Mouse (Mus musculus): ENCODE measurements at regions not wholly inside any gene's neighbourhood (a gene's known extent, or its start where the extent isn't known, plus 50 kb on each side); places are given as distances from the start of the nearest gene placed in this dataset.
A peak's percentile ranks its signal among the peaks of the same experiment; 100 is the strongest.

DNA sequence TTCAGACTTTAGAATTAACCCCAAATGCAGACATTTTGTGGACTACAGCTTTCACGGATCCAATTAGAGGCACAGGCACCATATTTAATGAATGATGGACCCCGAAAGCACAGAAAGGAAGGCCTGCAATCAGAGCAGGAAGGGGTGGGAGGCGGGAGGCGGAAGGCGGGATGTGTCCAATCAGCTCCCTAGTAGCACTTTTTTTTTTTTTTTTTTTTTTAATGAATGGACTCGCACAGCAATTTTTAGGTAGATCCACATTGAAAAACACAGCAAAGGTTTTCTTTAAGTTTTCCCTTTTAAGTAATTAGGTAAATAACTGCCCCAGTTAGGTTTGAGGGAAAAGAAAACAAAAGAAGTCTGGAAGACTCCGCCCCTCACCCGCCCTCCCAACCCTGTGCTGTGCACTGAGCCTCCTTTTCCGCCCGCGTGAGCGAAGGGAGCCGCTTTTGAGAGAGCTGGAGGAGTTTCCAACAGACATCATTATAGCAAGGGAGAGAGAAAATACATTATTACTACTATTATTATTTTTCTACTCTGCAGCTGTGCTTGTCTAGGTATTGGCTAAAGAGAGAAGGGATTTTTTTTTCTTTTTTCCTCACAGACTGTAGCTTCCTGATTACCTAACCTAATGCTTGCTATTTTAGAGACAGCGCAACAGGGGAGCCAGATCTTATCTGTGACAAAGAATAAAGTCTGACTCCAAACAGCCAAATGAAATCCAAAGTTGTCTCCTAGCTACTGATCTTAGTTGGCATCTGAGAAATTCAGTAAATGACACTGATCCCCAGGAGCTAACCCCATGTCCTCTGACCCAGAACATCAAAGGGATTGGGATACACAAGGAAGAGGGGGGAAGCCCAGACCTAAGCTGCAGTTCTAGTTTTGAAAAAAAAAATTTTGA lies 232.0 kb upstream of the Sash1 start:
- peak; percentile 46 for DNase-seq (ENCODE audit: low spot score)
- Histone ChIP-seq H3K27me3 (ENCODE audit: insufficient read depth, low read length) (no peaks in the 10 kb centered on the region), H3K27ac (no peak overlapping the region), H3K9ac (ENCODE audit: low read depth, low read length) (no peak overlapping the region), H3K4me3 (replicated peaks; ENCODE audit: low read depth, low read length) (peak overlapping the region; percentile 23), H3K4me2 (ENCODE audit: low read length) (peak overlapping the region; percentile 53), H3K4me1 (replicated peaks; ENCODE audit: insufficient read depth, low read length) (no peaks in the 10 kb centered on the region), H3K36me3 (ENCODE audit: insufficient read depth, low read length) (no peaks in the 10 kb centered on the region), H3K9me3 (replicated peaks; ENCODE audit: low read length) (no peaks in the 10 kb centered on the region)
- peak; percentile 74; the same call in 1 of the 2 replicates for ATAC-seq (replicated peaks; ENCODE audit: low FRiP score, low read depth)
- TF ChIP-seq CTCF (IDR thresholded peaks at IDR 0.05; ENCODE audit: low read depth) = no peak
- WGBS = 27% methylated on average over 14 of the region's 14 CpGs

DNA sequence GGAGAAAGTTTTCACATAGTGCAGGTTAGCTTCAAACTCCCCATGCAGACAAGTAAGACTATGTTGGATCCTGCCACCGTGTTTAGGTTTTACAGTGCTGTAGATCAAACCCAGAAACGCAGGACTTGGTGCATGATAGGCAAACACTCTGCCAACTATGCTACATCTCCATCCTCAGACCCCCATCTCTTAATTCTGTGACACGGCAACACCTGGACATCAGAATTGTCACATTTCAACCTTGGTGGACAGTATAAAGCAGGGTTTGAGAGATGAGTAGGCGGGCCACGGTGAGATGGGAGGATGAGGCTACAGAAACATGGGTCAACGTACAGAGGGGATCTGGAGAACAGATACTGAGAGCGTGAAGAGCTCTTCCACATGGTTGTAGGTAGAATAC lies 231.3 kb upstream of the Sash1 start:
- Histone ChIP-seq H3K27ac (no peak overlapping the region), H3K36me3 (ENCODE audit: insufficient read depth, low read length) (no peaks in the 10 kb centered on the region), H3K9ac (ENCODE audit: low read depth, low read length) (no peak overlapping the region), H3K4me2 (ENCODE audit: low read length) (peak overlapping the region; percentile 53; the same call in 1 of the 2 replicates), H3K27me3 (ENCODE audit: insufficient read depth, low read length) (no peaks in the 10 kb centered on the region), H3K4me1 (replicated peaks; ENCODE audit: insufficient read depth, low read length) (no peaks in the 10 kb centered on the region), H3K9me3 (replicated peaks; ENCODE audit: low read length) (no peaks in the 10 kb centered on the region), H3K4me3 (replicated peaks; ENCODE audit: low read depth, low read length) (no peak overlapping the region)
- WGBS = 95% methylated on average over 7 of the region's 7 CpGs
- DNase-seq (ENCODE audit: low spot score) = no peak
- no peak for TF ChIP-seq CTCF (IDR thresholded peaks at IDR 0.05; ENCODE audit: low read depth)
- no peak for ATAC-seq (replicated peaks; ENCODE audit: low FRiP score, low read depth)

DNA sequence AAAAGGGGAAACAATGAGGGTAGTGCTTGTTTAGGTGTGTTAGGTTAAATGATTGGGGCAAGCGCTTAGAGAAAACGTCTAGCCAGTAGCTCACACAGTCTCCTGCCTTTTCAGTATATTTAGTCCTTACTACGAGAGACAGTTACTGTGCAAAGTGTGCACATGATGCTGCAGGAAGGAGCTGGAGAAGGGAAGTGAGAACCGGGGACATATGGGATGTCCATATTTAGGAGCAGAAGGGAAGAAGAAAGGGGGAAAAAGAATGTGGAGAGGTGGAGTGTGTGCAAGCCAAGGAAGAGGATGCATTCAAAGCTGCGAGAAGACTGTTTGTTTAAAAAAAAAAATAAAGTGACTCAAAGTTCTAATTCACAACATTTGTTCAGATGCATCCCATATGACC lies 227.8 kb upstream of the Sash1 start:
- TF ChIP-seq CTCF (IDR thresholded peaks at IDR 0.05; ENCODE audit: low read depth) = no peak
- no peaks in the 10 kb centered on the region for H3K27me3 ChIP-seq (ENCODE audit: insufficient read depth, low read length)
- 77% methylated on average over 5 of the region's 5 CpGs for WGBS
- no peak overlapping the region for H3K9ac ChIP-seq (ENCODE audit: low read depth, low read length)
- no peak overlapping the region for H3K4me2 ChIP-seq (ENCODE audit: low read length)
- DNase-seq (ENCODE audit: low spot score) = no peak
- ATAC-seq (replicated peaks; ENCODE audit: low FRiP score, low read depth) = no peak
- no peak overlapping the region for H3K4me3 ChIP-seq (replicated peaks; ENCODE audit: low read depth, low read length)
- no peaks in the 10 kb centered on the region for H3K4me1 ChIP-seq (replicated peaks; ENCODE audit: insufficient read depth, low read length)
- H3K27ac ChIP-seq = no peak overlapping the region
- no peaks in the 10 kb centered on the region for H3K9me3 ChIP-seq (replicated peaks; ENCODE audit: low read length)
- H3K36me3 ChIP-seq (ENCODE audit: insufficient read depth, low read length) = no peaks in the 10 kb centered on the region

DNA sequence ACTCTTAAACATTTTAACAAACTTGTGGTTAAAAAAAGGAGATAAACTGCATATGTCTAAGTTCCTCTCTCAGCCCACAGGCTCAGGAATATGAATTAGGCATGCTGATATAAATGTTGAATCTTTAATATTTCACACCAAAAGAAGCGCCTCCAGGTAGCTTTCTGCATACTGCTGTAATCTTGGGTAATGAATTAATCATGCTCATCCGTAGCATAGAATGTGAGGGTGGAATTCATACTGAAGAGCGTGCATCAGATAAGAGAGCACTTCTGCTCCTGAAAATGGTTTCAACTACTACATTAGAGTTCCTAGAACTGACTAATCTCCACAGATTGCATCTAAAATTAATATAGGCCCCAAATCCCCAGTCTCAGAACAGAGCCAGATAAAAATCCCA lies 225.2 kb upstream of the Sash1 start:
- H3K4me2 ChIP-seq (ENCODE audit: low read length) = no peak overlapping the region
- H3K27ac ChIP-seq = no peak overlapping the region
- DNase-seq (ENCODE audit: low spot score) (no peak), ATAC-seq (replicated peaks; ENCODE audit: low FRiP score, low read depth) (no peak)
- TF ChIP-seq CTCF (IDR thresholded peaks at IDR 0.05; ENCODE audit: low read depth) = no peak
- no peaks in the 10 kb centered on the region for H3K27me3 ChIP-seq (ENCODE audit: insufficient read depth, low read length)
- WGBS = 95% methylated on average over 3 of the region's 3 CpGs
- H3K9ac ChIP-seq (ENCODE audit: low read depth, low read length) = no peak overlapping the region
- H3K4me1 ChIP-seq (replicated peaks; ENCODE audit: insufficient read depth, low read length) = no peaks in the 10 kb centered on the region
- no peak overlapping the region for H3K4me3 ChIP-seq (replicated peaks; ENCODE audit: low read depth, low read length)
- no peaks in the 10 kb centered on the region for H3K36me3 ChIP-seq (ENCODE audit: insufficient read depth, low read length)
- no peaks in the 10 kb centered on the region for H3K9me3 ChIP-seq (replicated peaks; ENCODE audit: low read length)

DNA sequence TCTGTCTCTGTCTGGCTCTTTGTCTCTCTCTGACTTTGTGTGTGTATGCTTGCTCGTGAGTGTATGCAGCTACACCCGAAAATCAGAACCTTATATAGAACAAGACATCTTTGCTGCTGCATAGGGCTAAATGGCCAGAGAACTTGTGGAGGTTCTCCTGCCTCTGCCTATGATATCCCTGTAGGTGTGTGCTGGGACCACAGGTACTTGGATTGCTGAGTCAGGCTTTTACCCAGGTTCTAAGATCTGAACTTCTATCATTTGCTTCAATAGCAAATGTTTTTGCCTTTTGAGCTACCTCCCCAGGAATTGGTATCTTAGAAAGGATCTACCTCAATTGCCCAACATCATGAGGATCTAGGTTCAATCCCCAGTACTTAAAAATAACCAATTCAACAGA lies 210.3 kb upstream of the Sash1 start:
- no peak for TF ChIP-seq CTCF (IDR thresholded peaks at IDR 0.05; ENCODE audit: low read depth)

DNA sequence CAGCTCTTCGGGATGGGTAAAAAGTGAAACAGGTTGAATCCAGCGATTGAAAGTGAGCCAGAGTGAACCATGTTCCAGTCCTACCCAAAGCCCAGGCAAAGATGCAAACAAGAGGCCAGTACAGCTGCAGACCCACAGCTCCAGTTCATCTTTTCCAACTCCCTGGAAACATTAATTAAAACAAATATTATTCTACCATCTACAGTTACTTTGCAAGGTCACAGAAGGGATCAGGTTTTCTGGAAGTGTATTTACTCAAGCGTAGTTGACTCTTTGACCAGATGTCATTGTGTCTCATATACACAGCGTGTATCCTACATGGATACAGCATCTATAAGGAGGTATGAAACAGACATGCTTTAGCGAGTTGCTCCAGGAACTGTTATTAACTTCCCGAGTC lies 209.3 kb upstream of the Sash1 start:
- Histone ChIP-seq H3K27me3 (ENCODE audit: insufficient read depth, low read length) (no peaks in the 10 kb centered on the region), H3K4me1 (replicated peaks; ENCODE audit: insufficient read depth, low read length) (no peaks in the 10 kb centered on the region), H3K27ac (no peak overlapping the region), H3K4me3 (replicated peaks; ENCODE audit: low read depth, low read length) (no peak overlapping the region), H3K9me3 (replicated peaks; ENCODE audit: low read length) (no peaks in the 10 kb centered on the region), H3K9ac (ENCODE audit: low read depth, low read length) (no peak overlapping the region), H3K4me2 (ENCODE audit: low read length) (no peak overlapping the region), H3K36me3 (ENCODE audit: insufficient read depth, low read length) (no peaks in the 10 kb centered on the region)
- ATAC-seq (replicated peaks; ENCODE audit: low FRiP score, low read depth) (peak; percentile 66; the same call in 1 of the 2 replicates), DNase-seq (ENCODE audit: low spot score) (peak; percentile 79)
- 31% methylated on average over 6 of the region's 6 CpGs for WGBS
- TF ChIP-seq CTCF (IDR thresholded peaks at IDR 0.05; ENCODE audit: low read depth) = no peak

More for the DNA sequence above, 210.3 kb upstream of the Sash1 start:
- H3K4me2 ChIP-seq (ENCODE audit: low read length) = no peak overlapping the region
- ATAC-seq (replicated peaks; ENCODE audit: low FRiP score, low read depth) (no peak), DNase-seq (ENCODE audit: low spot score) (no peak)
- no peaks in the 10 kb centered on the region for H3K9me3 ChIP-seq (replicated peaks; ENCODE audit: low read length)
- no peak overlapping the region for H3K27ac ChIP-seq
- H3K9ac ChIP-seq (ENCODE audit: low read depth, low read length) = no peak overlapping the region
- WGBS = 84% methylated on average over 2 of the region's 2 CpGs
- no peaks in the 10 kb centered on the region for H3K36me3 ChIP-seq (ENCODE audit: insufficient read depth, low read length)
- no peaks in the 10 kb centered on the region for H3K27me3 ChIP-seq (ENCODE audit: insufficient read depth, low read length)
- H3K4me1 ChIP-seq (replicated peaks; ENCODE audit: insufficient read depth, low read length) = no peaks in the 10 kb centered on the region
- H3K4me3 ChIP-seq (replicated peaks; ENCODE audit: low read depth, low read length) = no peak overlapping the region
